ENCODE assay signal across 8 mouse cellular contexts in the genomic region with DNA sequence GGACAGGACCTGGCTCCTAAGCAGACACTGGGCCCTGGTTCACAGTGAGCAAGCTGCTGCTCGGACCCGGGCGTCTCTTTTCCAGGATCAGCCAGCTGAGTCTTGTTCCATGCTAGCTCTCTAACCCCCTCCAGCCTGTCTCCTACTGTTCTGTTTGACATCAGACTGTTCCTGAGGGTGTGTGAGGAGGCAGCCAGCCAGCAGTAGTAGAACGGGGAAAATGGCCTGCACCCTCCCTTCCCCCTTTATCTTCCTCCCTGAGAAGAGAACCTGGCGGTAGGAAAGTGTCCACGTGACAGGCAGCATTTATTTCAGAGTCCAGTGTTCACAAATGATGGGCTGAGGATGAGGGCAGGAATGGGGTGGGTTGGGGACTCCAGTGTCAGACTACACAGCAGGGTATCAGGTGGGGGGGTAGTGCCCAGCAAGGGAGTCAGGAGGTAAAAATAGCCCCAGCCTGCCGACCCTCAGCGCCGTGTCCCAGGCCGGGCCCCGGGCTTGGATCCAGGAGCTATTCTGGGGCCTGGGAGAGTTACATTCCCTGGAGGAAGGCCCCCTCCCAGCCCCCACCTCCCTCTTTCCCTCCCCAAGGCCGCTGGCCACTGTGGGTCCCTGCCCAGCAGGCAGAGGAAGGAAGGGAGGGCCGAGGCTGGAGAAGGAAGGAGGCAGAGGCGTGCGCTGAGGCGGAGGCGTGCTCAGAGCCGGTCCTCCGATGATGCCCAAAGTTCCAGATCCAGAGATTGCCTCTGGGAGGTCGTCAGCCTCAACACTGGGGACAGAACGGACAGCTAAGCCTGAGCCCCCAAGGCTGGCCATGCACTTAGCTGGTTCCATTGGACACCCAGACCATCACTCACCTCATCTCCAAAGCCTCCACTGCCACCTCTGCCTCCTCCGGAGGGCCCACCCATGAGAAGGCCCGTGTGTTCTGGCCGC. TPM values are rescaled to one million over a fixed set of nuclear protein-coding genes. Genes with fewer than 3 reads are reported as not detected.
DNase-seq lines count a peak whose midpoint lies in the region; ATAC-seq lines count a peak whose summit lies in the region.

No protein-coding gene starts in this region.

- no peak overlapping the region for H3K27ac ChIP-seq in liver, embryonic 12.5 days
- H3K27ac ChIP-seq in liver, embryonic 11.5 days (ENCODE audit: low read depth, low read length): no peak overlapping the region

- H3K27me3 ChIP-seq in liver, embryonic 12.5 days (replicated peaks): peaks cover 34% of the 10 kb centered on the region
- no peaks in the 10 kb centered on the region for H3K27me3 ChIP-seq in liver, embryonic 11.5 days (replicated peaks; ENCODE audit: control insufficient read depth, insufficient read depth, low read length)

- H3K9ac ChIP-seq in liver, embryonic 12.5 days: no peak overlapping the region
- H3K9ac ChIP-seq in liver, embryonic 11.5 days (ENCODE audit: low read depth, low read length): no peak overlapping the region

- no peak overlapping the region for H3K4me2 ChIP-seq in liver, embryonic 12.5 days
- no peak overlapping the region for H3K4me2 ChIP-seq in liver, embryonic 11.5 days

- H3K4me1 ChIP-seq in liver, embryonic 12.5 days: peaks cover 5% of the 10 kb centered on the region
- H3K4me1 ChIP-seq in liver, embryonic 11.5 days (replicated peaks; ENCODE audit: control insufficient read depth, insufficient read depth, low read length): no peaks in the 10 kb centered on the region

- H3K4me3 ChIP-seq in liver, embryonic 12.5 days: no peak overlapping the region
- no peak overlapping the region for H3K4me3 ChIP-seq in liver, embryonic 11.5 days (ENCODE audit: low read depth, low read length)

- H3K9me3 ChIP-seq in liver, embryonic 12.5 days (replicated peaks): no peaks in the 10 kb centered on the region
- no peaks in the 10 kb centered on the region for H3K9me3 ChIP-seq in liver, embryonic 11.5 days (ENCODE audit: control insufficient read depth, low read length)

- WGBS in liver, embryonic 12.5 days (ENCODE audit: insufficient replicate concordance): 40% methylated on average over 23 of the region's 24 CpGs
- 58% methylated on average over 23 of the region's 24 CpGs for whole genome bisulfite sequencing in liver, embryonic 11.5 days

- no peaks in the 10 kb centered on the region for H3K36me3 ChIP-seq in liver, embryonic 12.5 days
- no peaks in the 10 kb centered on the region for H3K36me3 ChIP-seq in liver, embryonic 11.5 days (ENCODE audit: control insufficient read depth, insufficient read depth, low read length)

- no peak for DNase-seq in liver, embryonic 11.5 days (ENCODE audit: low spot score)
- DNase-seq in heart, adult 11 months: peak; percentile 100
- DNase-seq in kidney, adult 8-10 months: peak; percentile 64
- peak; percentile 79 to 87 for DNase-seq in lung, postnatal 4 days
- no peak for DNase-seq in cerebellum, postnatal 4 days (ENCODE audit: low spot score in 2 of 2)
- DNase-seq in right cerebral cortex, postnatal 10 days (ENCODE audit: low spot score in 2 of 2): no peak
- no peak for DNase-seq in right cerebral cortex, adult 18-20 months

- ATAC-seq in liver, embryonic 12.5 days: 0 out of 2 replicates have a peak, but pooled peaks have one; percentile 16
- no peak for ATAC-seq in liver, embryonic 11.5 days (replicated peaks; ENCODE audit: low FRiP score)

RNA-seq across cellular contexts. Expression of a gene that starts 5.8 kb away (rescaled TPM):
- polyA plus RNA-seq in liver, embryonic 12.5 days (2016; fragmentation: Nextera tagmentation; extraction: Ambion mirVana): 31.9 and 34.4 TPM in 2 replicates
- polyA plus RNA-seq in liver, embryonic 11.5 days (2014; fragmentation: Nextera tagmentation; extraction: Ambion mirVana): 55.9 and 58.4 TPM in 2 replicates

RNA-seq across cellular contexts. Expression of a gene that starts 14.7 kb away (rescaled TPM):
- 11.1 and 11.3 TPM in 2 replicates for polyA plus RNA-seq in liver, embryonic 12.5 days (2016; fragmentation: Nextera tagmentation; extraction: Ambion mirVana)
- polyA plus RNA-seq in liver, embryonic 11.5 days (2014; fragmentation: Nextera tagmentation; extraction: Ambion mirVana): 17.5 and 21.8 TPM in 2 replicates

RNA-seq across cellular contexts. Expression of a gene that starts 40.5 kb away (rescaled TPM):
- polyA plus RNA-seq in liver, embryonic 12.5 days (2016; fragmentation: Nextera tagmentation; extraction: Ambion mirVana): 0.95 and 1.0 TPM in 2 replicates
- polyA plus RNA-seq in liver, embryonic 11.5 days (2014; fragmentation: Nextera tagmentation; extraction: Ambion mirVana): 1.4 TPM in 2 replicates

RNA-seq across cellular contexts. Expression of a gene that starts 40.9 kb away (rescaled TPM):
- polyA plus RNA-seq in liver, embryonic 12.5 days (2016; fragmentation: Nextera tagmentation; extraction: Ambion mirVana): 188 and 207 TPM in 2 replicates
- 259 and 264 TPM in 2 replicates for polyA plus RNA-seq in liver, embryonic 11.5 days (2014; fragmentation: Nextera tagmentation; extraction: Ambion mirVana)

RNA-seq across cellular contexts. Expression of a gene that starts 57.1 kb away (rescaled TPM):
- 1,254 and 1,289 TPM in 2 replicates for polyA plus RNA-seq in liver, embryonic 12.5 days (2016; fragmentation: Nextera tagmentation; extraction: Ambion mirVana)
- polyA plus RNA-seq in liver, embryonic 11.5 days (2014; fragmentation: Nextera tagmentation; extraction: Ambion mirVana): 1,439 and 1,470 TPM in 2 replicates

Comparison
In these comparisons a context has a peak if more than half of its experiments do, and no peak if none do; other contexts are left out.
1. DNase-seq: peak in heart, adult 11 months (single experiment), kidney, adult 8-10 months (2 of 2) and lung, postnatal 4 days (2 of 2); none in liver, embryonic 11.5 days (single experiment), cerebellum, postnatal 4 days (0 of 2), right cerebral cortex, postnatal 10 days (0 of 2) and right cerebral cortex, adult 18-20 months (single experiment).